In the genomic region with DNA sequence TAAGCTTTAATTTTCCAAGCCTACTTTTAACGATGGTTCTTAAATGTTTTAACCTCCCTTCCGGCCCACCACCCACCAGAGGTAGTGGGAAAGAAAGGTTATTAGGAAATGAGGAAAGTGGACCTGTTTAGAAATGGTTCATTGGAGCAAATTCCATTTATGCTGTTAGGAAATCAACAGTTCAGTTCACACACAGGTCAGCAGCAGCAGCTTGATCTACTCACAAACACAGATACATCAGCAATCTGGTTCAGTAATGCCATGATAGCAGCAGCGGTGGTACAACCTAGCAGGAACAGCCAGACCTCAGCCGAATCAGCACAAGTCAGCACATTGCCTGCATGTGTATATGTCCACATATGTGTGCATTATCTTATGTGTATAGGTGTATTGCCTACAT, we compare ENCODE assay signal across 16 mouse cellular contexts.
"Had no signal": no experiment of that assay in that cellular context is flagged by ENCODE, and none has a peak within 500 bp of the region (broad histone marks: within the 10 kb centered on the region; RNA-seq: fewer than 3 reads in every experiment).

No protein-coding gene starts in this region.

- H3K4me3 ChIP-seq: liver, embryonic 13.5 days; liver, embryonic 15.5 days; lung, embryonic 15.5 days; megakaryocyte, embryonic 14.5 days; midbrain, embryonic 13.5 days; midbrain, embryonic 15.5 days; neural tube, embryonic 12.5 days; stomach, embryonic 15.5 days had no signal

- DNase-seq: liver, embryonic 13.5 days; right cerebral cortex, postnatal 14 days; thymus, adult 2 months; thymus, postnatal 25 days; thymus, postnatal 4 days had no signal

- ATAC-seq: midbrain, embryonic 13.5 days; midbrain, embryonic 15.5 days had no signal

- H3K4me2 ChIP-seq: liver, embryonic 11.5 days; liver, embryonic 13.5 days; liver, embryonic 15.5 days; lung, embryonic 15.5 days; midbrain, embryonic 11.5 days; midbrain, embryonic 13.5 days; midbrain, embryonic 15.5 days; neural tube, embryonic 12.5 days; stomach, embryonic 15.5 days had no signal

- H3K36me3 ChIP-seq: liver, embryonic 15.5 days; lung, embryonic 15.5 days; midbrain, embryonic 13.5 days; midbrain, embryonic 15.5 days; neural tube, embryonic 12.5 days; stomach, embryonic 15.5 days had no signal

- H3K27me3 ChIP-seq: lung, embryonic 15.5 days had no signal

- H3K27ac ChIP-seq: liver, embryonic 13.5 days; liver, embryonic 15.5 days; lung, embryonic 15.5 days; macrophage; midbrain, embryonic 13.5 days; midbrain, embryonic 15.5 days; neural tube, embryonic 12.5 days; stomach, embryonic 15.5 days; stomach, postnatal 0 days had no signal

- H3K9ac ChIP-seq: liver, embryonic 13.5 days; liver, embryonic 15.5 days; lung, embryonic 15.5 days; midbrain, embryonic 13.5 days; midbrain, embryonic 15.5 days; neural tube, embryonic 12.5 days; stomach, embryonic 15.5 days had no signal

- H3K9me3 ChIP-seq: liver, embryonic 13.5 days; liver, embryonic 15.5 days; lung, embryonic 15.5 days; megakaryocyte, embryonic 14.5 days; midbrain, embryonic 13.5 days; midbrain, embryonic 15.5 days; neural tube, embryonic 12.5 days; stomach, embryonic 15.5 days had no signal
